Mouse (Mus musculus) heart, adult 2 months (tissue): Measurements from ENCODE around the gene Gnat1. TPM values are rescaled to one million over a fixed set of nuclear protein-coding genes. Genes with fewer than 3 reads are reported as not detected.
A peak's percentile ranks its signal among the peaks of the same experiment; 100 is the strongest.

Source experiments
- DNase-seq, 2 experiments: peaks; one replicate each; pipeline ENCODE4 v3.0.0; 2021
- H3K27ac ChIP-seq: fragments of 200-600 bp; 2 replicates; pipeline ENCODE4 v1.8.1; 2022
- H3K27me3 ChIP-seq: fragments of 200-500 bp; 2 replicates; pipeline ENCODE4 v1.6.1; 2012; ENCODE audit warnings: mild to moderate bottlenecking, low read length, inconsistent platforms, mixed read lengths; ENCODE audit not compliant: control insufficient read depth, insufficient read depth
- H3K36me3 ChIP-seq: fragments of 200-500 bp; 2 replicates; pipeline ENCODE4 v1.6.1; 2012; ENCODE audit warnings: low read length, inconsistent platforms; ENCODE audit not compliant: control insufficient read depth, insufficient read depth
- H3K4me1 ChIP-seq: fragments of 200-500 bp; 2 replicates; pipeline ENCODE4 v1.6.1; 2011; ENCODE audit warnings: low read length; ENCODE audit not compliant: control insufficient read depth, insufficient read depth
- H3K4me3 ChIP-seq: fragments of 200-600 bp; 2 replicates; pipeline ENCODE4 v1.8.1; 2022
- H3K79me2 ChIP-seq: fragments of 200-500 bp; replicated peaks from 2 replicates; pipeline ENCODE4 v1.6.1; 2012; ENCODE audit warnings: mild to moderate bottlenecking, inconsistent platforms, low read length, moderate library complexity, mixed read lengths; ENCODE audit not compliant: control insufficient read depth, insufficient read depth
- H3K9ac ChIP-seq: fragments of 200-500 bp; 2 replicates; pipeline ENCODE4 v1.6.1; 2012; ENCODE audit warnings: low read depth, mild to moderate bottlenecking, control low read depth, inconsistent platforms, low read length, mixed read lengths
- CTCF ChIP-seq: fragments of 200-600 bp; IDR thresholded peaks from 2 replicates; pipeline ENCODE4 v1.8.1; 2022; ENCODE audit warnings: antibody characterized with exemption, mild to moderate bottlenecking, moderate library complexity
- EP300 ChIP-seq: fragments of 200-500 bp; IDR thresholded peaks from 2 replicates; pipeline ENCODE4 v1.6.1; 2011; ENCODE audit warnings: low read depth, low read length, control low read depth; ENCODE audit not compliant: insufficient read depth
- POLR2A ChIP-seq: fragments of 200-500 bp; IDR thresholded peaks from 2 replicates; pipeline ENCODE4 v1.6.1; 2011; ENCODE audit warnings: mild to moderate bottlenecking, low read depth, low read length, control low read depth; ENCODE audit not compliant: insufficient read depth
- WGBS: fragments of 180-500 bp; shearing (Covaris S2); methylation state at CpG from one replicate; pipeline ENCODE4 v1.1.7; 2018; 5-methylcytosine and 5-hydroxymethylcytosine counted together
- intact Hi-C: fragments of 180-260 bp; cut with DNase I; formaldehyde crosslinking; loops from one replicate; pipeline ENCODE4 v1.15.1; 2025
- polyA plus RNA-seq: library from polyadenylated mRNA; depleted of rRNA; stranded (reverse); fragments of >200 nt; gene quantifications from 2 replicates; pipeline ENCODE4 v1.2.3, GENCODE M21; 2012
- total RNA-seq, 2 experiments: library from RNA; stranded (reverse); gene quantifications; 2 replicates each; pipeline ENCODE4 v1.2.3; 2021

Gene Gnat1
- total and polyA plus RNA-seq, 3 experiments: not detected

- no peak for DNase-seq
- WGBS: 77% methylated on average over 7 of the region's 7 CpGs
- no peak overlapping the region for H3K27ac ChIP-seq
- no peak overlapping the region for H3K4me3 ChIP-seq
- TF ChIP-seq POLR2A (no peak), EP300 (no peak), CTCF (no peak)
- peaks cover 13% of the 10 kb centered on the region; the same call in 1 of the 2 replicates for H3K4me1 ChIP-seq
- no peaks in the 10 kb centered on the region for H3K27me3 ChIP-seq
- no peaks in the 10 kb centered on the region for H3K36me3 ChIP-seq
- no peak overlapping the region for H3K9ac ChIP-seq
- intact Hi-C loops: no loop called here
- no peaks in the 10 kb centered on the region; the same call in 1 of the 2 replicates for H3K79me2 ChIP-seq
Observed at GRCm38 (mm10) chr9:107665308-107665707, 14.2 kb downstream of the Gnat1 start.

DNA sequence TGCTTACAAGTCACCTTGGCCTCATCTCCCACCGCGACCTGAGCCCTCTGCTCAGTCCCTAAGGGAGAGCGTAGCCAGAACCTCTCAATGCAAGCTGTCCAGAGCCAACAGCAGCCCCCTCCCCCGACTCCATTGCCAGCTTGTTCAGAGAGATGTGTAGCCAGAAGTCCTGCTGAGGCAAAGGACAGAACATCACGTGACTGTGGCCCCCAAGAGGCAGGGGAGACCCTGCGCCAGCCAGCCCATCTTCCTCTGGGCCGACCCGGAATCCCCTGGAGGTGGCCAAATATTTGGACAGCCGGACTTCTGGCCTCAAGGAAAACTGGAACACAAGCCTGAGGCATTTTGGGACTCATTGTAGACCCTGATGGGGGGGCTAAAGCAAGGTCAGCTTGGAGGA lies 16.0 kb downstream of the Gnat1 start:
- H3K36me3 ChIP-seq: no peaks in the 10 kb centered on the region
- no peak for DNase-seq
- H3K27me3 ChIP-seq: no peaks in the 10 kb centered on the region
- intact Hi-C loops: no loop called here
- H3K9ac ChIP-seq: no peak overlapping the region
- H3K4me1 ChIP-seq: peaks cover 6% of the 10 kb centered on the region; the same call in 1 of the 2 replicates
- TF ChIP-seq EP300: no peak
- TF ChIP-seq POLR2A: no peak
- TF ChIP-seq CTCF: no peak
- H3K79me2 ChIP-seq: no peaks in the 10 kb centered on the region; the same call in 1 of the 2 replicates
- H3K27ac ChIP-seq: no peak overlapping the region
- 72% methylated on average over 9 of the region's 9 CpGs for WGBS
- H3K4me3 ChIP-seq: no peak overlapping the region

- Histone ChIP-seq H3K9ac (no peak overlapping the region), H3K4me1 (0 out of 2 replicates have a peak, but pooled peaks cover 1% of the 10 kb centered on the region), H3K4me3 (no peak overlapping the region), H3K27ac (no peak overlapping the region), H3K36me3 (no peaks in the 10 kb centered on the region), H3K79me2 (no peaks in the 10 kb centered on the region; the same call in 1 of the 2 replicates), H3K27me3 (no peaks in the 10 kb centered on the region)
- WGBS: 74% methylated on average over 8 of the region's 8 CpGs
- DNase-seq: no peak
- intact Hi-C loops: no loop called here
- TF ChIP-seq POLR2A (no peak), EP300 (no peak)
Observed at GRCm38 (mm10) chr9:107662342-107662741, 17.2 kb downstream of the Gnat1 start.

- Histone ChIP-seq H3K4me3 (no peak overlapping the region), H3K9ac (no peak overlapping the region), H3K4me1 (0 out of 2 replicates have a peak, but pooled peaks cover 1% of the 10 kb centered on the region), H3K79me2 (no peaks in the 10 kb centered on the region), H3K36me3 (no peaks in the 10 kb centered on the region), H3K27ac (no peak overlapping the region), H3K27me3 (no peaks in the 10 kb centered on the region)
- intact Hi-C loops: no loop called here
- no peak for TF ChIP-seq EP300
- no peak for TF ChIP-seq CTCF
- TF ChIP-seq POLR2A: no peak
- 47% methylated on average over 3 of the region's 3 CpGs for WGBS
- no peak for DNase-seq
Observed at GRCm38 (mm10) chr9:107660777-107661176, 18.7 kb downstream of the Gnat1 start.

DNA sequence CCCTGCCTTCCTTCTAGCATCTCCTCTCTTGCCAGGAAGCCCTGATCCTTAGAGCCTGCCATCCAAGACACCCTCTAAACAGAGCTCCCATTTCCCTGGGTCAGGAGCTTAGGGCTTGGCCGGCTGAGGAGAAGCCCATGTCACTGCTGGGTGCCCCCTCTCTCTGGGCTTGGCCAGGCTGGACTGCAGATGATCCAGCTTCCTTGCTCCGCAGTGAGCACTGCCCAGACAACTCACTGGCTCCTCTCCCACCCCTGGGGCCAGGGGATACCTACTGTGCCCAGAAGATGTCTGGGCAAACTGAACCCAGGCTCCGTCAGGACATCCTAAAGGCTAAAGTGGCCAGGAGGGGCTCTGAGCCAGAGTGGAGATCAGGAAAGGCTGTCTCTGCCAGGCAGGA lies 19.6 kb downstream of the Gnat1 start:
- 86% methylated on average over 3 of the region's 3 CpGs for WGBS
- no peak for DNase-seq
- TF ChIP-seq POLR2A: no peak
- TF ChIP-seq EP300: no peak
- no peak for TF ChIP-seq CTCF
- Histone ChIP-seq H3K79me2 (no peaks in the 10 kb centered on the region), H3K36me3 (no peaks in the 10 kb centered on the region), H3K9ac (no peak overlapping the region), H3K27me3 (no peaks in the 10 kb centered on the region), H3K4me1 (0 out of 2 replicates have a peak, but pooled peaks cover 1% of the 10 kb centered on the region), H3K4me3 (no peak overlapping the region), H3K27ac (no peak overlapping the region)
- intact Hi-C loops: no loop called here

- no peak for TF ChIP-seq CTCF
- no peak for TF ChIP-seq POLR2A
- no peak for TF ChIP-seq EP300
- no peaks in the 10 kb centered on the region for H3K36me3 ChIP-seq
- DNase-seq: peak in 1 of 2 experiments; percentile 21
- no peaks in the 10 kb centered on the region for H3K79me2 ChIP-seq
- H3K4me3 ChIP-seq: no peak overlapping the region
- 0 out of 2 replicates have a peak, but pooled peaks cover 1% of the 10 kb centered on the region for H3K4me1 ChIP-seq
- intact Hi-C loops: no loop called here
- no peak overlapping the region for H3K9ac ChIP-seq
- no peak overlapping the region for H3K27ac ChIP-seq
- H3K27me3 ChIP-seq: no peaks in the 10 kb centered on the region
- 54% methylated on average over 10 of the region's 10 CpGs for WGBS
Observed at GRCm38 (mm10) chr9:107659551-107659950, 20.0 kb downstream of the Gnat1 start.
